Mouse (Mus musculus) macrophage (primary cell): ENCODE measurements at regions not wholly inside any gene's neighbourhood (a gene's known extent, or its start where the extent isn't known, plus 50 kb on each side); places are given as distances from the start of the nearest gene placed in this dataset.

Experiments used
- H3K27ac ChIP-seq: fragments of 350-480 bp; formaldehyde crosslinking; 2 replicates; pipeline ENCODE4 v1.9.0; 2021
- H3K36me3 ChIP-seq: fragments of 350-480 bp; formaldehyde crosslinking; 2 replicates; pipeline ENCODE4 v1.9.0; 2021; ENCODE audit errors: inconsistent target
- H3K4me3 ChIP-seq: fragments of 350-480 bp; formaldehyde crosslinking; 2 replicates; pipeline ENCODE4 v1.9.0; 2021; ENCODE audit errors: inconsistent target
- H3K79me2 ChIP-seq: fragments of 350-480 bp; formaldehyde crosslinking; 2 replicates; pipeline ENCODE4 v1.9.0; 2021; ENCODE audit errors: inconsistent target
- WGBS: methylation state at CpG from one replicate; pipeline ENCODE4 v1.1.7; 2026; ENCODE audit warnings: inconsistent platforms; ENCODE audit not compliant: missing documents; 5-methylcytosine and 5-hydroxymethylcytosine counted together

DNA sequence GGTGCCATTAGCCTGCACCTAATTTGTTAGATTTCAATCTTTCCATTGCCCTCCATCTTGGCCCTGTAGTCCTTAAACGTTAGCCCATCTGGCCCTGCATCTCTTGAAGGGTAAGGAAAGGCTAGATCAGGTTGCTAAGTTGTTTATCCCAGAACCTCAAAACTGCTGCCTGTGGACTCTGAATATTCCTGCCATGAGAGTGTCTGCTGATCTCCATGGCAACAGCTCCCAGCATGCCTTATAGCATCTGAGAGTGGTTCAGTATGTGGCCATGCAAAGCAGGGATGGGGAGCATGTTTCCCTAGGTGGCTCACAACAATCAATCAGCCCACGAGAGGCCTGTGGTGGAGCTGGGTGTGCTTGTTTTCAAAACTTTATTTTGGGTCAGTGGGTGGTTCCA, 346.3 kb downstream of the Rps24 start:
- no peak overlapping the region for H3K4me3 ChIP-seq
- H3K27ac ChIP-seq, result no peak overlapping the region
- WGBS, result 76% methylated on average over 2 of the region's 2 CpGs
- H3K36me3 ChIP-seq, result no peaks in the 10 kb centered on the region
- H3K79me2 ChIP-seq, result no peaks in the 10 kb centered on the region

DNA sequence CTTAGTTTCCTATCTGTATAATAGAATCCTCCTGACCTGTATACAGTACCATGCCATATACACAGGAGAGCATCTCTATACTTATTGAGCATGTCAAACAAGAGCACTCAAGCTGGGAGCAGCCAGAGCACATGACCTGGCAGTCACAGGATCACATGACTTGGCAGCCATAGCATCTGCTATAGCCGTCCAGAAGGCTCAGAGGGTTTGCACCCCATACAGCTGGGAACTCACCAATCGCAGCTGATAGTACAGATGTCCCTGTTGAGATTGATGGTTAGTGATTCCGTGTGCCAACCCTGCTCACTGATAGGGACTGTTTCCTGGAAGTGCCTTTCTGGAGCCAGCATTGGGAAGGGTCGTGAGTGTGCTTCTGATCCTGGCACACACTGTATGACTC, 351.3 kb downstream of the Rps24 start:
- Histone ChIP-seq H3K27ac (no peak overlapping the region), H3K79me2 (no peaks in the 10 kb centered on the region), H3K36me3 (no peaks in the 10 kb centered on the region), H3K4me3 (no peak overlapping the region)
- 100% methylated on average over 4 of the region's 4 CpGs for WGBS

DNA sequence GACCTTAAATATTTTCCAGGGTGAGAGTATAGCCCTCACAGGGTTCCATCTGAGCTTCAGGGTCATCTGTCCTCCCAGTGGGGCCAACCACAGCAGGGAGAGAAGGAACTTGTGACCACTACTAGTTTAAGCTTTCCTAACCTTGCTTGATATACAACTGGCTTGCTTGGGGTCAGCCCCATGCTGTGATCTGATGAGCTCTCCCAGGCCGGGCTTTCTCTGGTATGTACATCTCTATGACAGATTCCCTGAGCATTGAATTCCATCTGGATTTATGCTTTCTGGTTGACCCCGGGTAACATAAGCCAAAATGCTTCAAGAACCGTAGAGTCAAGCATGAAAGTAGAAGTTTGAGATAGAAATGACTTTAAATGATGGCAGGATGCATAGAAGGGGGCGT, 352.1 kb downstream of the Rps24 start:
- Histone ChIP-seq H3K27ac (no peak overlapping the region), H3K79me2 (no peaks in the 10 kb centered on the region), H3K36me3 (no peaks in the 10 kb centered on the region), H3K4me3 (no peak overlapping the region)
- 85% methylated on average over 4 of the region's 4 CpGs for WGBS

DNA sequence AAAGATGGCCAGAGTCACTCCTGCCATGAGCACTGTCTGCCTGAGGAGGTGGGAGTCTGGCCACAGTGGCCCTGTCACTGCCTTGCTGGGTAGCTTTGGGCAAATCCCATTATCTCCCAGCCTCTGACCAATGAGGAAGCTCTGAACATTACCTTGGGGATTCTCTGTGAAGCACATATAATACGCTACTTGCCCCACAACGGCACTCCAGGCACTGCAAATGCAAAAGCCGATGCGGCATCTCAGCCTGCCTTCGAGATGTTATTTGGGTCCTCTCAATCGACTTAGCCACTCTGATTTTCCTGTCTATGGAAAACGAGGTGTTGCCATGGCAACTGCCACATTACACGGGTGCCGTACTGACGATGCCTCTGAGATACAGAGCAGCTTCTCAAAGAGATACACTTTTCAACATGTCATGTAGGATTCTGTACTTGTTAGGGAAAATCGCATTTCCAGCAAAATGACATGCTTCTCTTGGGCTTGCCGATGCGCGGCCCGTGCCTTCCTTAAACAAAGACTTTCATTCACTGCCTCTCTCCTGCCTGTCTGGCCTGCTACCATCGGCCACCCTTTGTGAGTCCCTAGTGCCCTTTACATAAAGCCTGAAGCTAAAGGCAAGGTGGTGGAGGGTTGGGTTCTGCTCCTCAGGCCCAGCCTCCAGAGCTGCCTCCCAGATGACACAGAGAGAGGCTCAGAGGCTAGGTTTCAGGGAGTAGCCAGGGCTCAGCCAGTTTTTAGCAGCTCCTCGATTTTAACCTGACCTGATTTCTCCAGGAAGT, 355.0 kb downstream of the Rps24 start:
- WGBS, result 86% methylated on average over 17 of the region's 17 CpGs
- Histone ChIP-seq H3K79me2 (no peaks in the 10 kb centered on the region), H3K36me3 (no peaks in the 10 kb centered on the region), H3K4me3 (no peak overlapping the region), H3K27ac (no peak overlapping the region)

DNA sequence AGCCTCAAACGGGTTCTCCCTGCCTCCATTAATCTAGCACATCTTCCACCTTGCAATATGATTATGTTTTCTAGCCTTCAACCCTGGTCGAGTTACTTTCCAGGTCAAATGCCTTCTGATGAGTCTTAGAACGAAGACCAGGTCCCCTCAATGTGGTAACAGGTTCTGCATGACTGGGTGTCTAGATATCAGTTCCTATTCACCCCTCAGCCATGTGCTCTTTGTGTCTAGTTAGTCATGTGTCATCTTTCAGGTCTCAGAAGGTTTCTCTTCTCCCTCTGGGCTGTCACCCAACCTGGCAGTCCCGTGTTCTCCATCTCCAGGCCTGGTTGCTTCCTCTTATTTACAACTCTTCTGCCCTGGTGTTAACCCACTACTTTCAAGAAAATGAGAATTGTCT, 356.7 kb downstream of the Rps24 start:
- H3K27ac ChIP-seq, result no peak overlapping the region
- H3K36me3 ChIP-seq, result no peaks in the 10 kb centered on the region
- no peak overlapping the region for H3K4me3 ChIP-seq
- WGBS, result 49% methylated on average over 4 of the region's 4 CpGs
- H3K79me2 ChIP-seq, result no peaks in the 10 kb centered on the region

DNA sequence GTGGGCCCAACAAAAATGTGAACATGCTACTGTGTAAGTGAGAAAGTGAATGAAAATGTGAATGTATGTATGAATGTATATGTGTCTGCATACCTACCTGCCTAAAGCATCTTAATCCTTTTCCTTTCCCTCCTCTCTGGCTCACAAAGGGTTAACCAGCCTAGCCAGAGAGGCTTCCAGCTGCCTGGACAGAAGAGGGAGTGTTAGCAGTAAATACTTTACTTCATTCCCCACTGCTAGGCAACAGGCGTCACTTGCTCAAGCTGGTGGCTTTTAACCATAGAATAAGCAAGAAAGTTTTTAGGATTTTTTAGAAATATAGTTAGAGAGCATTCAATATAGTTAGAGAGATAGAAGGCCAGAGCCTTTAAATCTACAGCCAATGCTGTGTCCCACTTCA, 363.6 kb downstream of the Rps24 start:
- Histone ChIP-seq H3K36me3 (no peaks in the 10 kb centered on the region), H3K27ac (no peak overlapping the region), H3K79me2 (no peaks in the 10 kb centered on the region), H3K4me3 (no peak overlapping the region)
- 100% methylated on average over 1 of the region's 1 CpGs for WGBS

DNA sequence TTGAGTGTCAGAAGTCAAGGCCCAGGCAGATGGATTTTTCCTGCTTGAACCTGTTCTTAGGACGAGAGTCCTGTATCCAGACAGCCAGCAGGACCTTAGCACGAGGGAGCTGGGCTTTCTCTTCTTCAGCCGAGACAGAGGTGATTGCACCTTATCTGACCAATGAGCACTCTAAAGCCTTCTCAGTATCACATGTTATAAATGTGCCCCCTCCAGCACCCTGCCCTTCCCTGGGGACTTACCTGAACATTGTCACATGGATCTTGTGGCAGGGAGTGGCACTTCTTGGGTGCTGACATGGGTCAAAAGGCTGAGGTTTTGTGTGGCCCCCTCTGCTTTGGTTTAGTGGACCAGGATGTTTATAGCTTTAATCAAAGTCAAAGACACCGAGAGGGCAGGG, 367.5 kb downstream of the Rps24 start:
- H3K36me3 ChIP-seq, result no peaks in the 10 kb centered on the region
- WGBS, result 91% methylated on average over 4 of the region's 4 CpGs
- no peaks in the 10 kb centered on the region for H3K79me2 ChIP-seq
- no peak overlapping the region for H3K27ac ChIP-seq
- H3K4me3 ChIP-seq, result no peak overlapping the region

DNA sequence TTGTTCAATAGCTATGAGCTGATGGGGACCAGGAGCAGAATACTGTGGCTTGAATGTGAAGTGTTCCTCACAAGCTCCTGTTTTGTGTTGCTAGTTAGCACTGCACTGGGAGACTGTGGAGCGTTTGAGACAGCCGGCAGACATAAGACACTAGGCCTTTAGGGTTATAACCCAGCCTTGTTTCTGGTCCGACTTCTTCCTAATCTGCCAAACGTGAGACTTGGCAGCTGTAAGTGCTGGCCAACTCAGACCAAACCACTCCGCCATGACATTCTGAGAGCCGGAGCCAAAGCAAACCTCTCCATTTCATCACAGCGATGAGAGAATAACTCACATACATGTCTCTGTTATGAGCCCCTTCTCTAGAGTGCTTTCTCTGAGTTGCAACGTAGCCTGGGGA, 375.2 kb downstream of the Rps24 start:
- 86% methylated on average over 8 of the region's 8 CpGs for WGBS
- Histone ChIP-seq H3K79me2 (no peaks in the 10 kb centered on the region), H3K4me3 (no peak overlapping the region), H3K36me3 (no peaks in the 10 kb centered on the region), H3K27ac (no peak overlapping the region)

DNA sequence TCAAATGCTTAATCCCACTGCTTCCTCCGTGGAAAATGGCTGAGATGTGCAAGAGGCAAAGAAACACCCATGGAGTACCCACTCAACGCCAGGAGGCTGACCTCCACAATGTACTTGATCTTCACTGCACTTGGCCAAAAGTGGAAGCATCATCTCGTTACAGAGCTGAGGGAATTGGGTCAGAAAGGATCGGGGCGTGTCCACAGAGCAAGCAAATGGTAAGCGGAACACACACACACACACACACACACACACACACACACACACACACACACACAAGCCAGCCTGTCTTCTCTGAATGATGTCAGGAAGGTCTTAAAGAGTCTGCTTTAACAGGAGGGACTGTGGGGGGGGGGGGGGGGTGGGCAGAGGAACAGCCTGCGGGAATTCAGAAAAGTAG, 375.7 kb downstream of the Rps24 start:
- H3K79me2 ChIP-seq, result no peaks in the 10 kb centered on the region
- WGBS, result 86% methylated on average over 6 of the region's 7 CpGs
- H3K27ac ChIP-seq, result no peak overlapping the region

DNA sequence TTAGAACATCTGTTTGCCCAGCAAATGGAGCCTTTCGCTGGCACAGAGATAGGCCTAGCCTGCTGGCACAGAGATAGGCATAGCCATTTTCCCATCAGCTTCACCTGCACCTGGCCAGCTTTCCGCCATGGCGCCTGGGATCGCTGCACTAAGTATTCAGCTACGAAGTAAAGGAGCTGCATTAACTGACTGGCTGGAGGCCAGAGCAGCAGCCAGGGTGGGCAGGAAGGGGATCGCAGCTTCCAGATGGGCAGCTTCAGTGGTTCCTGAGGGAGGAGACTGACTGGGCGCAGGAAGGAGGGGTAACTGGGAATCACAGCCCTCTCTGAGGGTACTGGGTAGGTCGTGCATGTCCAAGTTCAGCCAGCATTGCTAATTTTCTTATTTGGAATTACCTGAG, 376.2 kb downstream of the Rps24 start:
- no peaks in the 10 kb centered on the region for H3K79me2 ChIP-seq
- no peak overlapping the region for H3K4me3 ChIP-seq
- H3K36me3 ChIP-seq, result no peaks in the 10 kb centered on the region
- H3K27ac ChIP-seq, result no peak overlapping the region
- 91% methylated on average over 8 of the region's 8 CpGs for whole genome bisulfite sequencing

More for the DNA sequence above, 375.7 kb downstream of the Rps24 start:
- Histone ChIP-seq H3K36me3 (no peaks in the 10 kb centered on the region), H3K4me3 (no peak overlapping the region)

DNA sequence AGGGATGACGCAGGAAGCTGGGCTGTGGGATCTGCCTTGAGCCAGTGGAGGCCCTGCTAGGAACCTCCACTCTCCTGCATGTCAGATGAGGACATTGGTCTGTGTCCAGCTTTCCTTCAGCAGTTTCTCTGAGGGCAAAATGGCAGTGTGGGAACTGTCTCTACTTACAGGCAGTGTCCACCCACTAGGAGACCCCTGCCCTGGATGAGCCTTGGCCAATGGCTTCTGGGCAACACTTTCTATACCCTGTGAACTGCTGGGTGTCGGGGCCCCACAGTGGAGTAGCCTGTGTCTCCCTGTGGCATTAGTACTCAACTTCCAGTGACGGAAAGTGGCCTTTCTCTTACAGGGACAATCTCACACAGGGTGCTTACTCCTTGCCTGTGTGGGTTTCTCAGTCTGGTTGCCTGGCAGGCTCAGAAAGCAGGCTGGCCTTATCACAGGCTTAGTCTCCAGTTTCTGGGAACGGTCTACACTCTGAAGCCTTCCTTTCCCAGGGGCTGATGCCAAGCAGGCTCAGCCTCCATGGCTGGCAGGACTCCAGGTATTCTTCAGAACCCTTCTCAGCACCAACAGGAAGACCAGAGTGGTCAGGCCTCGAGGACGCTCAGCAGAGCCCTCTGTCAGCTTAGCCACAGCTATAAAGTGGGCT, 378.8 kb downstream of the Rps24 start:
- H3K36me3 ChIP-seq, result no peaks in the 10 kb centered on the region
- no peak overlapping the region for H3K4me3 ChIP-seq
- H3K79me2 ChIP-seq, result no peaks in the 10 kb centered on the region
- H3K27ac ChIP-seq, result no peak overlapping the region
- 90% methylated on average over 6 of the region's 6 CpGs for WGBS

DNA sequence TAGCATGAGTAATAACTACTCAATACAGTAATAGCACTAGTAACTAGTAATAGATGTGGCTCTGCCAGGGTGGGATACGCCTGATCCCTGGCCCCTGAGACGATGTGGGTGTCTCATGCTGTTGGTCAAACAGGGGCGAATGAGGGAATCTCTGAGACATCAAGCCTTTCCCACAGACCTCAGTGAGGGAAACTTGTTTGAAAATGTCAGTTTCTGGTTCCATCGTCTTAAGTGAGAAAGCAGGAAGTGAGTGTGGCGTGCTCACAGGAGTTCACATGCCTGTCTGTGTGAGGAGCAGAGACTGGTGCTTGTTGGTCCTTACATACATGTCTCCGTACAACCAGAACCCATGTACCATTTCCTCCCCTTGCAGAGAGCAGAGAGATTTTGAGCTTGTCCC, 380.9 kb downstream of the Rps24 start:
- no peak overlapping the region for H3K27ac ChIP-seq
- H3K4me3 ChIP-seq, result no peak overlapping the region
- H3K36me3 ChIP-seq, result no peaks in the 10 kb centered on the region
- 62% methylated on average over 6 of the region's 6 CpGs for WGBS
- no peaks in the 10 kb centered on the region for H3K79me2 ChIP-seq

DNA sequence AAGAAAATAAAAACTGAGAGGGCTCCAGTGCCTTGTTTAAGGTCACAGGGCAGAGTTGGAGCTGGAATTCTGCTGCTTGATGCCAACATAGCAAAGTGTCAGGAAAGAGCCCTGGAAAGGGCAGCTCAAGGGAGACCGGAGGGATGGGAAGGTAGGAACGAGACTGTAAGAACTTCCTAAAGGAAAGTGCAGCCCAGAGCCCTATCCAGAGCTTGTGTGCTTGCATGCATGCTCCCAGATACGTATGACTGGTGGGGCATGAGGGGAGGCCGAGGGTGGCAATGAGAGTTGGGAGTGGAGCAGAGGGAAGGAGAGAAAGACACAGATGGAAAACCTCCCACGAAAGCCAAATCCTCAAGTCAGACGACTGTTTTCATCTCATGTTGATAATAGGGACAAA, 381.8 kb downstream of the Rps24 start:
- Histone ChIP-seq H3K4me3 (no peak overlapping the region), H3K79me2 (no peaks in the 10 kb centered on the region), H3K27ac (no peak overlapping the region), H3K36me3 (no peaks in the 10 kb centered on the region)
- WGBS, result 87% methylated on average over 6 of the region's 6 CpGs

DNA sequence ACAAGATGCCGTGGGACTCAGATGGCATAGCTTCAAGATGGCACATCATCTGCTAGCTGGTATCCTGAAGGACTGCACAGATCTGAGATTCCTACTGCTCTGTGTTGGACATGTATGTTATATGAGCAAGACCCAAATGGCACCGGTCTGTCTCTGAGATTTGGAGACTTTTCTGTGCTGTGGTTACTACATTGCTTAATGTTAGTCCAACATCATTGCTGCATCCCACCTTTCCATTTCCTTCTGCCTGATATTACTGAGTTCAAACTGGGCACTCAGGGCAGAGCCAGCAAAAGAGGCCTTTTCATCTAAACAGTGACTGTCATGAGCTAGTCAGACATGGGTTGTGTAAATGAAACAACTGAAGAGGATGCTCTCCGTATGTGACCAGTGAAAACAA, 383.3 kb downstream of the Rps24 start:
- H3K36me3 ChIP-seq, result no peaks in the 10 kb centered on the region
- 92% methylated on average over 3 of the region's 3 CpGs for WGBS
- no peak overlapping the region for H3K27ac ChIP-seq
- no peaks in the 10 kb centered on the region for H3K79me2 ChIP-seq
- H3K4me3 ChIP-seq, result no peak overlapping the region

DNA sequence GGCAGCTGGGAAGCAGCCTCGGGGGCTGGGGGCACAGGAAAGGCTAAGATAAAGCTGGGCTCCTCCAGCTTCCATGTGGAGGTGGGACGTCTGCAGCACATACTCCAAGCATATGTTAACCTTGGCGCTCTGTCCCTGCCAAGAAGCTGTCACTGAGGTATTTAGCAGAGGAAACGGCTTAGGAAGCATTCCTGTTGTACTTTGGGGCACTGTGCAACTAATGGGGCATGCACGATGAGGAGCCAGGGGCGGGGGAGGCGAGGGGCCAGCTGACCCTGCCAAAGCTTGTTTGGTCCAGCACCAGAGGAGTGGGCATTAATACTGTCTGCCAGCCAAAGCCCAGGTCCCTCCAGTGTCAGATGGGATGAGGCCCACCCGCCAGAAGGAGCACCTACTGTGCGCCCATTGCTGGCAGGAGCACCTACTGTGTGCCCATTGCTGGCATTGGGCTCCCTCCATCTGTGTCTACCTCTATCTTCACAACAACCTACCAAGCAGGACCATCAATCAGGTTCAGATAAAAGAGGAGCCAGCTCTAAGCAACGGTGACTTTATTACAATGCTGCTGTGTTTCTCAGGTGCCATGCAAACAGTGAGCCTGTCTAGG, 384.6 kb downstream of the Rps24 start:
- WGBS, result 76% methylated on average over 10 of the region's 10 CpGs
- H3K4me3 ChIP-seq, result no peak overlapping the region
- H3K79me2 ChIP-seq, result no peaks in the 10 kb centered on the region
- H3K36me3 ChIP-seq, result no peaks in the 10 kb centered on the region
- no peak overlapping the region for H3K27ac ChIP-seq
